16 mouse cellular contexts compared by ENCODE assay signal in the genomic region with DNA sequence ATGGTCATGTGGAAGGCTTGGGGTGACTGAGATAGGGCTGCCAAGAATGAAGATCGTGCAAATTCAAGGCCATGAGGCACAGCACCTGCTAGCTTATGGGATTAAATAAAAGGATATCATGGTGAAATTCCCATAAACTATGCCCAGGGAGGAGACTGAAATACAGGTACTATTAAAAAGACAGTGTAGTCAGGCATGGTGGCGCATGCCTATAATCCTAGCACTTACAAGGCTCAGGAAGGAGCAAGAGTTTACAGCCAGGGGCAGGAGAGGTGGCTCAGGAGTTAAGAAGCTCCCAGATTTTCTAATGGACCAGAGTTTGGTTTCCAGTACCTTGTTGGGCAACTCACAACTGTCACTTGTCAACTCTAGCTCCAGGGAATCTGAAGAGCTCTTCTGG.
"Had no signal": no experiment of that assay in that cellular context is flagged by ENCODE, and none has a peak within 500 bp of the region (broad histone marks: within the 10 kb centered on the region; RNA-seq: fewer than 3 reads in every experiment).

No protein-coding gene starts in this region.

- DNase-seq: cerebellum, adult 2 months; cerebellum, adult 8-10 months; cerebellum, adult 9-10 months; cerebellum, adult 9-11 months; cerebellum, postnatal 14 days; cerebellum, postnatal 25 days; cerebellum, postnatal 36 days; embryo, embryonic 11 days; forebrain, postnatal 0 days; gastrocnemius, adult 2 months; gastrocnemius, postnatal 10 days; gastrocnemius, postnatal 14 days; gastrocnemius, postnatal 25 days; gastrocnemius, postnatal 36 days; heart, adult 18-20 months; heart, adult 2 months had no signal
